Mouse (Mus musculus): ENCODE measurements around the gene Nuak1.
A peak's percentile ranks its signal among the peaks of the same experiment; 100 is the strongest.
"Not testable (repeated sequence)": the region's sequence is repeated elsewhere in the genome, so short reads cannot be mapped to it uniquely, and the experiment has no call there.

Nuak1 gene

DNA sequence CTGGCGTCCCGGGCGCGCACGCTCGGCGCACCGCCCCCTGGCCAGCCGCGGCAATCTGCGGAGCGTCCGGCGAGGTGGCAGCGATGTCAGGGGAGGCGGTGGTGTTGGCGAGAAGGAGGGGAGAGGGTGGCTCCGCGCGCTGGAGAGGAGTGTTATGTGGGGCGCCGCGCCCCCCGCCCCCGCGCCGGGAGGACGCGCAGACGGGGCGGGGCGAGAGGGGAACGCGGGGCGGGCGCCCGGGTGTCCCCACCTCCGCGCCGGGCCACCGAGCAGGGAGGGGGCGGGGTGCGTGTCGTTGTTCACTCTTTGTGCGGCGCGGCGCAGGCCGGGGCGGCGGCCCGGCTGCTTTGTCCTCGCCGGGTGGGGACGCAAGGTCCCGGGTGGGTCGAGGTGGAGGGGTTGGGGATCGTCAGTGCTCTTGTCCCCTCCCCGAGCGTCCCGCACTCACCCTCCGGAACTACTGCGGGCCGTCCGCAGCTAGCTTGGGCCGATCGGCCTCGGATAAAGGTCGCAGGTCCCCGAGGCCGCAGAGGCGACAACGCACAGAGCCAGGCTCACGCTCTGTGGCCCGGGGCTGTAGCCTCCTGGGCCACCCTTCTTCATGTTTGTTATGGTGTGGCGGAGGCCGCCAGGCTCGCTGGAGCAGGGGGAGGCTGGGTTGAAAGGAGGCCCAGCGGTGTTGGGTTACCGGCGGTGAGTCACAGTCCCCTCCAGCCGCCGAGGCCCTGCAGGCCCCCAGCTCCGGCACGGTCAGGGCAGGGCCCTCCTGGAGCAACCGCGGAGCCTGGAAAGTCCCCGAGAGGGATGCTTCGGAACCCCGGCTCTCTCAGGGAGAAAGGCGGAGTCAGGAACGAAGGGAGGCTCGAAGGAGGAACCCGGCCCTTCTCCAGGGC is at the start of gene Nuak1:
Gene Nuak1, minus strand, starts transcription at position 57 of the 893 bp plus-strand sequence.
- DNase-seq (ENCODE audit: low spot score): no peak

DNA sequence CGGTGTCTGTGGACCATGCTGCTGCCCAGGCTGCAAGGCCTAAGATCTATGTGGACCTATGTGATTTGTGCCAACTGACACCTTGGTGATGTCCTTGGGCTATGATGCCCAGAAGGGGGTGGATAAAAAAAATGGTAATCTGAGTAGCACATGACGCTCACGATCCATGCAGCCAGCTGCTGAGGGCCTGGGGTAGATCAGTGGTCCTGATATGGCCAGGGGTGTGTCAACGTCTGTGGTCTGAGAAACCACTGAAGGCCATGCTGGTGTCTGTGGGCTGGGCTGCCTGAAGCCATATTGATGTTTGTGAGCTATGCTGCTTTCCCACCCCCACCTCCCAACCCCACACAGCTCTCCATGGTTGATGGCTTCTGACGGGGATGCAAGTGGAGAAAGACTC is 49.7 kb upstream of the Nuak1 start:
- DNase-seq (ENCODE audit: low spot score): peak; percentile 9

DNA sequence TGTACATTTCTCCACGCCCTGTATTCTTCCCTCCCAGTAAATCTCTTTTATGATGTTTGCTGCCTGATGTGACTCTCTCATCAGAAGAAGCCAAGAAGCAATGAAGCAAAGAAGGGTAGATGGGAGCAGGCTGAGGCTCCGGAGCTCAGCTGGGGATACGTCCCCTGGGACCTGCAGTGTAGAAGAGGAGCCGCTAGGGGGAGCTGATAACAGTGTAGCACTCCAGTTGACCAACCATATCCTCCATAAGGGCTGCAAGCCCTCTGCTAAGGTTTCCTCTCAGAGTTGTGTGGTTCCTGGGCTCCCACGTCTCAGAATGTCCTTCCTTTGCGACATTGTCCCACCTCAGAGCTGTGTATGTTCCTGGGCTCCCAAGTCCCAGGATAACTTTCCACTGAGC is 47.9 kb upstream of the Nuak1 start:
- DNase-seq (ENCODE audit: low spot score): peak; percentile 54

DNA sequence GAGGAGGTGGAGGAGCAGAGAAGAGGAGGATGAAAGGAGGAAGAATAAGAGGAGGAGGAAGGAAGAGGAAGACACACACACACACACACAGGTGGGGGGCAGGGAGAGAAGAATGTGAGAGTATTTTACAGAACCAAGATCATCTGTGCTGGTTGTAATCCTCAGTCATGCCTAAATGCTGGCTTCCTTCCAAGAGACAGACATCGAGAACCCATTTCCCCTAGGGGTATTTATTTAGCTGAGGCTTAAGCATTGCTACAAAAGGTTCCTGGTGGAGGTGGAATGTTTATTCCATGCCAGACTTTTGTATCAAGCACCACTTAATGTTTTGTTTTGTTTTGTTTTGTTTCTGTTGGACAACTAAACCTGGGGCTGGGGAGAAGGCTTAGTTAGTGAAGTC is 44.3 kb upstream of the Nuak1 start:
- DNase-seq (ENCODE audit: low spot score): no peak

DNA sequence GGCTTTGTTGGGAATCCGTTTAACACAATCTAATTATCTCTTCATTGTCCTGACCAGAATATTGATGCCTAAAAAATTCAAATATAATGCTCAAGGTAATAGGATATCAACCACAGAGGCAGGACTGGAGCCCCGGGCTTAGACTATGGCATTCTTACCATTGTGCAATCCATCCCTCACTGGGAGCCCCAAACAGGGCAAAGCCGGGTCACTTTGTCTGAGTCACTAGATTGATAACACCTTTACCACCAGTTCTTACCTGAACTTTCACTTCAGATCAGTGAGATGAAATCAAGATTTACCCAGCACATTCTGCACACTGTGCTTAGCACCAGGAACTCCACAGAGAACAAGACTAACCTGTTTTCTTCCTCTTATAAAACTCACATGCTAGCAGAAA is 43.2 kb upstream of the Nuak1 start:
- DNase-seq (ENCODE audit: low spot score): no peak

DNA sequence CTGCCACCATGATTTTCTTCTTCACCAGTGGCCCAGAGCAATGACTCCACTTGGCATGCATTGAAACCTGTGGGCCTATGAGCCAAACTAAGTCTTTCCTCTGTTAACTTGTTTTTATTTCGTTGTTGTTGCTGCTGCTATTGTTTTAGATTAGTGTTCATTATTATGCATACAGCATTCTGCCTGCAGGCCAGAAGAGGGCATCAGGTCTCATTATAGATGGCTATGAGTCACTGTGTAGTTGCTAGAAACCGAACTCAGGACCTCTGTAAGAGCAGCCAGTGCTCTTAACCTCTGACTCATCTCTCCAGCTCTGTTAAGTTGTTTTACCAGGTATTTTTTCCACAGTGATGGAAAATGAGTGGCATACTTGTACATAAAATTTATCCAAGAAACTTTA is 42.7 kb upstream of the Nuak1 start:
- no peak for DNase-seq (ENCODE audit: low spot score)

DNA sequence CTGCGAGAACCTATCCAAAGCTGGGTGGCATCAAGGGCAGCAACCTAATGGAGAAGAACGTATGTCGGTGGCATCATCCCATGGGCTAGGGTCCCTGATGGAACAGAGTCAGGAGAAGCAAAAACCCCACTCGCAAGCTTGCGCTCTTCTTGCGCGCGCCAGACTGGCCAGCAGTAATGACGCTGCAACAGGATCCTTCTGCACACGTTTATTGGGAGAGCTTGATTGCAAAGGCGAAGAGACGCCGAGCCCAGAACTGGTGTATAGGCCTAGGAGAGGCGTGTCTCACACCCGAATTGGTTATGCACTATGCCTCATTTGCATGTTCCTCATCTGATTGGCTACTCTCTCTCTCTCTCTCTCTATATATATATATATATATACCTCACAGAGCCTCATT is 42.0 kb upstream of the Nuak1 start:
- not testable (repeated sequence) for DNase-seq (ENCODE audit: low spot score)

DNA sequence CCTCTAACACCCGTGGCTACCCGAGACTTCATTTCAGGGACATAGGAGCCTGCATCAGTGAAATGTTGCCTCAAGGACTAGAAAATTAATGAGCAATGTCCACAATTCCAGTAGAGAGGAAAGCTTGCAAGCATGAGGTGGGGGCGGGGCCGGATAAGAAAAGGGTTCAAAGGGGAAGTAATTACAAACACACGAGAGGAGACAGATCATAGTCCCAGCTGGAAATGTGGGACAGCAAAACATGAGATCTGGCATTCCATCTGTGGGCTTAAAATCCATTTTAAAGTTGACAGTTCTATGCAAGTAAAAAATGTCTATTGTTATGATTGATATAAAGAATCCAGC is 40.9 kb upstream of the Nuak1 start:
- DNase-seq (ENCODE audit: low spot score): no peak

DNA sequence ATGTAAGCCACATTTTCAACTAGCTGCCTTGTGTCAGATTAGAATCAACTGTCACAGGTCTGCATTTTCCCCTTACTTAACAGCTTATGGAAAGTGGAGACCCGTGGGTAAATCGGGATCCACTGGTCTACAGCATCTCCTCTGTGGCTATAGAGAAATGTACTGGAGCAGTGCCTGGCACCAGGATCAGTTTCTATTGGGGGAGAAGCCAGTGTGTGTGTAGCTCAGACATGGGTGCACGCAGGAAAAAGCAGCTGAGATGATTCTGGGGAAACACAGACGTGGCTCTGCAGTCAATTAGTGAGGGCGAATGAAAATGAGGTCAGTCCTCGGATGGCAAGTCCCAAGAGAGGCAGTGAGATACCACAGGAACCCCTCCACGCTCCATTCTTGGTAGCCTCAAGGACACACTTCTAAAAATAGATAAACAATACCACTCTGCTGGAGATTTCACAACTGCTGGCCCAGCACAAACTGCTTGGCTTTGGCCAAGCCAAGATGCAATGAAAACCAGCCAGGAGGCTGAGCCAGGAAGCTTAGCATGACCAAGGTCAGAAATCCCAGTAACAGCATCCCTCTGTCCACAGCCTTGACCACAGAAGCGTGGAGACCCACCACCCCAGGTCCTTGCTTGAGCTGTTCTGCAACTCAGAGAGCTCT is 40.4 kb upstream of the Nuak1 start:
- no peak for DNase-seq (ENCODE audit: low spot score)

DNA sequence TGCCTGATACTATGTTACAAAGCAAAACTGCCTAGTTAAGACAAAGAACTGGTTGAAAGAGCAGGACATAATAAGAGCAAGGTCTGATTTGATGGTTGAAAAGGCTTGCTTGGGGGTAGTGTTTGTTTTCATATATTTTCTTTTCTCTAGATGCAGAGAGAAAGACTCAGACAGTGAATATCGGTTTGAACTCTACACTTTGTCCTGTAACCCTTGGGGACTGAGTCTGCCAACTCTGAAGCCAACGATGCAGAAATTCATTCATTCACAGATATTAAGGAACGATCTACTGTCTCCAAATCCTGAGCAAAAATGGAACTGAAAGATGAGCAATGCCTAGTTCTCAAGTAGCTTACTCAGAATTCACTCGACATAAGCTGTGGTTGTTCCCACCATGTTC is 39.7 kb upstream of the Nuak1 start:
- no peak for DNase-seq (ENCODE audit: low spot score)

DNA sequence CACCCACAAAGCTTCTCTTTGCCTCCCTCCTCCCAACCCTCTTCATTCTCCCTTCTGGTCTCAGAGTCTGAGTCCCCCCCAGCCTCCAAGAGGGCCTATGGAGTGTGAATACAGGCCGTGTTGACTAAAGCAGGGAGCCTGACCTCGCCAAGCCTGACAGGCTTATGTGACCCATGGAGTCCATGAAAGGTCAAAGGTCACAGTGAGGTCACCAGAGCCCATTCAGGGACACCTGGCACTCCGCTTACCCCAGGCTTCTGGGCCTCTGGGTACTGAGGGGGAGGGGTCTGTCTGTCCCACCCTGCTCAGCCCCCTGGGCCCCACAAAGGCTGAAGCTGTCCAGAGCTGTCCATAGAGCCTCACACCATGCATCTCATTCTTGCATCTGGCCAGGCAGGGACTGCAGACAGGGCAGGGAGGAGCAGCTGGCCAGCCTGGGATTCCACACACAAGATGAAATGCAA is 37.2 kb upstream of the Nuak1 start:
- DNase-seq (ENCODE audit: low spot score): no peak

DNA sequence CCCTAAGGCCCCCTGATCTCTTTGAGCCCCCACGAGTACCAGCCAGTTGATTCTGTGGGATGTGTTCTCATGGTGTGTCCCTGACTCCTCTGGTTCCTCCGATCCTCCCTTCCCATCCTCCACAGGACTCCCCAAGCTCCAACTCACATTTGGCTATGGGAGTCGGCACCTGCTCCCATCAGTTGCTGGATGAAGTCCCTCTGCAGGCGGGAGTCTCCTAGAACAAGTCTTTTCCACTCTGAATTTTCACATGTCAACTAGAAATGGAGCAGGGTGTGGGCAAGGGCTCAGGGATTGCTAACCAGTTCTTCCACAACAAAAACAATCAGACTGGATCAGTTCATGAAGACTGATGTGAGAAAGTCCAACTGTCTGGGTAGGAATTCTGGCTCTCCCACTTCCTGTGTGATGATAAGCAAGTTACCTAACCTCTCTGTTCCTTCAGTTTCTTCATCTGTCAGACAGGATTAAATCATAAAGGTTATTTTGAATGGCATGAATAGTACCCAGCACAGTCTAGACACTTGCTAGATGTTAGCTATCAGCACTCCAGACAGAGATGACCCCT is 36.7 kb upstream of the Nuak1 start:
- DNase-seq (ENCODE audit: low spot score): no peak

DNA sequence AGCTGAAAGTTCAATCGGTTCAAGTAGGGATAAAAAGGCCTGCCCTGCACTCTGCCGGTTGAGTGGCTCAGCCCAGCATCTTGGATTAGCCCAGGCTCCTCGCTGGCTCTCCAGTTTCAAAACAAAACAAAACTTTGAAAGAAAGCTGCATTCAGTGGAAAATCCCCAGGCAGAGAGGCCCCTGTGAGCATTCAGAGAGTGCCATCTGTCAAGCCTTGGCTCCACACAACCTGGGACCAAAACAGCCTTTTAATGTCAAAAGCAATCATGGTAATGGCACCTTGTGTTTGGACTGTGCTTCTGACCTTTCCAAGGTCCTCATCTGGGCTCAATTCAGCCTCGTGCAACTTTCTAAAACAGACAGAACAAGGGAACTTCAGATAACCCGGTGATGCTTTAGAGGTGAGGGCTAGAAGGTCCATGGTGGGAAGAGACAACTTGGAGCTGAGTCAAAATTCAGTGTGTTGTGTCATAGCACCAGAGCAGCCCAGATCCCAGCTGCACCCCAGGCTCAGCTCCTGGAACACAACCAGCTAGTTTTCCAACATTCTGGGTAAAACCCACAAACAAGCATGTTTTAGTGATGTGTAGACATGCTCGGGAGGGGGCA is 27.3 kb upstream of the Nuak1 start:
- no peak for DNase-seq (ENCODE audit: low spot score)

DNA sequence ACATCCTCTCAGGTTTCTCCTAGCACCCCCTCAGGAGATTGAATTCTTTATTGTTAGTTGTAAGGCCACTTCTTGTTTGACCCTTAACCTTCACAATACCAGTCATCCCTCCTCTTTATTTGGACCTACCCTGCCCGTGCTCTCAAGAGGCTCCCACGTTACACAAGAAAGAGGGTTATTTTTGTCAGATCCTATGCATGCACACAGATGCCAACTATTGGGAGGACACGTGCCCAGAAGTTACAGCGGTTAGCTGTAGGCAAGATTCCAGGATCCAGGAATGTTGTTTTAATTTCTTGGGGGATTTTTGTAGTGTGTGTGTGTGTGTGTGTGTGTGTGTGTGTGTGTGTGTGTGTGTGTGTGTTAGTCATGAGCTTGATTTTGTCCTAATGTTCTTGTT is 25.1 kb upstream of the Nuak1 start:
- no peak for DNase-seq (ENCODE audit: low spot score)

DNA sequence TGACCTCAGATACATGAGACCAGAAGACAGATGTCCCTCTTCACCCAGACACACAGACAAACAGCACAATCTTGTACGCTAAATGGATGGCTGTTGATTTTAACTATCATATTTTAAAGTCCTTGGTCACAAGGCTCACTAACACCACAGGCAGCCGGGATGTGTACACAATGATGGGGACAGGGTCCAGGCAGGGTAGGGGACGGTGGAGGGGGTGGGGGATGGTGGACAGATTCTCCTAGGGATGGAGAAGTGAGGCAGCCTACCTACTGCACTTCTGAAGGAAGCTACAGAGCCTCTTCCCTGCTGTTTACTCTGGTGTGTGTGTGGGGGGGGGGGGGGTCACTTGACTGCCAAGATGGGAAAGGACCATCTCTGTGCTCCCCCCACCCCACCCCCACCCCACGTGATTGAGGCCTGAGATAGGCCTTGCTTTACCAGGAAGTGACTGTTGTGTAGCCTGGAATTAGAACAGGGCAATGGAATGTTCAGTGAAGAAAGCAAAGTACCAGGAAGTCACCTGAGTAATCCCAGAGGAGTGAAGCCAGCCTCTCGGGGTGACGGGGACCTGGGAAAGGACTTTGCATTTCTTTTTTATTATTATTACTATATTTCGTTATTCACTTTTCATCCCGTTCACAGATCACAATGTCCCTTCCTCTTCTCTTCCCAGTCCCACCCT is 20.2 kb upstream of the Nuak1 start:
- no peak for DNase-seq (ENCODE audit: low spot score)

DNA sequence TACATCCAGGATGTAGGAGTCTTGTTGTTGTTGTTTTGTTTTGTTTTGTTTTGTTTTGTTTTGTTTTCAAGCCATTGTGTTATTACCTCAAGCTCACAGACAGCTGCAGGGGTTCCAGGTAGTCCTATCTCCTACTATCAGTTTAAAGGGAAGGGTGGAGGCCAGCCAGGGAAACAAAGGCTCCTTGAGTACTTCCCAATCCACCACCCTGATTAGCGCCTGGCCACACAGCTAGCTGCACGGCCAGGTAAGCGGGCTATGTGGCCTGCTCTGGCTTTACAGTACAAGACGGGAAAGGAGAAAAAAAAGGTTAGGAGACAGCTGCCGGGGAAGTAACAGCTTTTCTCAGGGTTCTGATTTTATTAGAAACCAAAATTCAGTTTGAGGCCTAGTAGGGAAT is 17.7 kb upstream of the Nuak1 start:
- DNase-seq (ENCODE audit: low spot score): no peak

DNA sequence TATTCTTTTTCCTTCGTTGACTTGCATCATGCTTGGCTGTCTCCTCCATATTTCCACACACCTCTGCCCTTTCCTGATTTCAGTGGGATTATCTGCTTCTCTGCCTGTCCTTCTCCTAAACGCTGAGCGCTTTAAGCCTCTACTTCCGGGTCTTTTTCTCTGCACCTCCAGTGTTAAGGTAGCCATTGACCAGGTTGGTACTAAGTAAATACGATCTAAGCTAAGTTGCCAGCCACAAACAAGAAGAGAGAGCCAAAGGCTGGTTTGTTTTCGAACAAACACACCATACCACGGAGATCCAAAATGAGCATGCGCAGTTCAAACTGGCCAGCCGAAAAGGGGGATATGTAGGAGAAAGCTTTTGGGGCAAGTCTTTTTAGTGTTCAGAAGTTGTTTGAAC is 17.1 kb upstream of the Nuak1 start:
- no peak for DNase-seq (ENCODE audit: low spot score)

DNA sequence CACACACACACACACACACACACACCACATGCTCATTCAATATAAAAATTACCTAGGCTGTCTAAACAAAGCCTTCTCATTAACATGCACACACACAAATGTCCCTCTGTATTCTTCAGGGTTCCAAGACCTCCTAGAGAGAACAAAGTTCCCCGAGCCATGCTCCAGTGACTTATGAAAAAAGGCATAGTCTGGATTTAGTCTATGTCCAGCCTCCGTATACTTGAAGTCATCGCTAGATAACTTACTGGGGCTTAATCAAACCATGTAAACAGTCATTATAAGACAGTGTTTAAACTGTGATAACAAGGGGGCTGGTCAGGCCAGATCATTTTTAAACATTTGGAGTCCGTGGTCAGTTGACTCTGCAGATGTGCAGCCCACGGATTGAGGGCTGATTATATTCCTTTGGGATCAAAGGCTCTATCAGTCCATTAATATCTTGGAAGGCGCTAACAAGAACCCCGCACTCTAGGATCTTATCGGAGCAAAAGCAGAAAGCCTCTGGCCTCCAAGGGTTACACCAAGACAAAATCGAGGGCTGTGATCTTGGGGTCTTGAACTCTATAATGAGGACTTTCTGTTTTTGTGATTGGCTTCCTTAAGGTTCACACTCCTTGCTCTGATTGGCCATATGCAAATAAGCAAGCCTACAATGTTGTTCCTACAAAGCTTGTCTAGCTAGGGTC is 16.4 kb upstream of the Nuak1 start:
- DNase-seq (ENCODE audit: low spot score): no peak

DNA sequence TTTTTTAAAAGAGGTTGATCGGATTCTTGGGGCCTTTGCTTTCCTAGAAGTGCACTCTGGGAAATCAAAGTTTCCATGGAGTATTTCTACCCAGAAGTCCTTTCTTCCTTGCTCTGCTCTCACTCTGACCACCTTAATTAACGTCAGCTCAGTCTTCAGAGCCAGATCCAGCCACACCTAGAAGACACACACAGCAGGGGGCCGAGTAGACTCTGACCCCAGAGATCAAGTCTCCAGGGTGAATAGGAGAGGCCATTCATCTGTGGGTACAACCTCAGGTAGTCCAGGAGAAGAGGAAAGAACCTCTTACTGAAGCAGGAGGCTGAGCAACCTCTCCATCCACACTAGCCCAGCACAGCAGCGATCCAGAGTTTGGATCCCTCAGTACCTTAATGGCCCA is 11.5 kb upstream of the Nuak1 start:
- no peak for DNase-seq (ENCODE audit: low spot score)

DNA sequence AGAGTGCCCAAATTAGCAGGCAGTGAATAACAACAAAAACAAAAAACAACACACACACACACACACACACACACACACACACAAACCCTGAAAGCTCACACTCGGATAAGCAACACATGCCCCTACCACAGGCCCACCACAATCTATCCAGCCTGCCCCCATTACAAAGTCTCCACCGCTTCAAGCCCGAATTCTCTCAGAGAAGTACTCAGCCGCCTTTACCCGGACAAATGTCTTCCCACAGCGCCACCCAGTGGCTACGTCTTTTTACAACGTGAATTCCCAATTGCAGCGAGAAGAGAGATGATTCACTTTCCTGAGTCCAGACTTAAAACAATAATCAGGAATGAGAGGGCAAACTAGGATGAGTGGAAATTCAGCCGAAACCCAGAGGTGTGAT is 10.3 kb upstream of the Nuak1 start:
- DNase-seq (ENCODE audit: low spot score): peak; percentile 42

DNA sequence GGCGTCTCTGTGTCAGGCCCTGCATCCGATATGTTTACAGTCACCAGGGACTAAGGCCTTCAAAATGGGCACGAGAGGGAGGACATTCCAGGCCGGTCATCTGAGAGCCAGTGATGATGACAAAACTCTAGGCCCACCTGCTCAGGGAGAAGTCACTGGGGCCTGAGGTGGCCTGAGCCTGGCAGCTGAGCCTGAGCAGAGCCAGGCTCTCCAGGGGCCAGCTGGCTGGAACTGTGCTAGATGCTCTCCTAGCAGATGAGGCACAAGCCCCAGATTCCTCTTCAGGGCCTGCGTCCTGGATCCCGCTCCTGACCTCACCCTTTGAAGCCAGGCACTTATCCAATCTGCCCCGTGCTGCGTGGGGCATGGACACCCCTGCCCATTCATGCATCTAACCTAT is 9.3 kb upstream of the Nuak1 start:
- no peak for DNase-seq (ENCODE audit: low spot score)

DNA sequence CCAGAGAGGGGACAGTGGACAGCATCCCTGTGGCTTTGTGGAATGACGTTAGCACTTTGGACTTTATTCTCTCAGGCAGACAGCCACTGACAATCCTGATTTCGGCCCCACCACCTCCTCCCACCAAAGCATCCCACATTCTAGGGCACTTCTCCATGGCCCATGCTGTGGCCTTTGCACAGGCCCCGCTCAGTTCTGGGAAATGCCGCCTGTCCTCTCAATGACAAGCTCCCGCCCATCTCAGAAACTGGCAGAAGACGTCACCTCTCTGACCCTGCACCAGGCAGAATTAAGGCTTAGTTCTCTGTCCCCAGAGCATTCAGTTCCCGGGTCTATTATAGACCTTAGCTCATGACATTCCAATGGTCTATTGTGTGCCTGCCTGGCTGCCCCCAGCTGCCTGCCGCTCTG is 7.0 kb upstream of the Nuak1 start:
- DNase-seq (ENCODE audit: low spot score): no peak
